Mouse (Mus musculus) adrenal gland, postnatal 10 days (tissue): Measurements from ENCODE around the gene Psmd3. TPM values are rescaled to one million over a fixed set of nuclear protein-coding genes. Genes with fewer than 3 reads are reported as not detected.

Source experiments
- total RNA-seq, 2 experiments: library from RNA; stranded (reverse); gene quantifications; 2 replicates each; pipeline ENCODE4 v1.2.3; 2021

The Psmd3 gene
- total RNA-seq, 2 experiments from 2014 or later: 111 to 123 TPM

Other genes with a start within 250 kb of the Psmd3 start
- gene Mien1, start 243.6 kb upstream of the Psmd3 start, total RNA-seq: 10 to 100 TPM; 58.0 to 62.5 TPM
- 10 to 100 TPM in 1 of 2 experiments, 1 to 10 TPM in 1; 6.9 to 11.1 TPM for gene Grb7, start 236.2 kb upstream of the Psmd3 start, total RNA-seq
- 1 to 10 TPM; 3.2 to 4.5 TPM for gene Ikzf3, start 136.5 kb upstream of the Psmd3 start, total RNA-seq
- gene Zpbp2, start 131.5 kb upstream of the Psmd3 start, total RNA-seq: under 1 TPM in 1 of 2 experiments, not detected in 1; 0.48 TPM
- 100 to 1,000 TPM; 135 to 143 TPM for gene Ormdl3, start 95.2 kb upstream of the Psmd3 start, total RNA-seq
- gene Lrrc3c, start 84.3 kb upstream of the Psmd3 start, total RNA-seq: not detected
- gene Gm12355, start 56.9 kb upstream of the Psmd3 start, total RNA-seq: 10 to 100 TPM; 15.7 to 19.1 TPM
- 10 to 100 TPM; 12.7 to 15.4 TPM for gene Gsdma3, start 56.2 kb upstream of the Psmd3 start, total RNA-seq
- gene Gsdma2, start 35.8 kb upstream of the Psmd3 start, total RNA-seq: under 1 TPM; 0.36 to 0.51 TPM
- not detected for gene Gsdma, start 18.2 kb upstream of the Psmd3 start, total RNA-seq
- not detected for gene Csf3, start 18.7 kb downstream of the Psmd3 start, total RNA-seq
- gene Med24, start 46.9 kb downstream of the Psmd3 start, total RNA-seq: 10 to 100 TPM; 40.4 to 58.0 TPM
- 100 to 1,000 TPM; 135 to 184 TPM for gene Thra, start 58.1 kb downstream of the Psmd3 start, total RNA-seq
- gene Nr1d1, start 92.8 kb downstream of the Psmd3 start, total RNA-seq: 10 to 100 TPM; 15.1 to 59.6 TPM
- 10 to 100 TPM; 79.4 to 88.6 TPM for gene Msl1, start 113.0 kb downstream of the Psmd3 start, total RNA-seq
- 10 to 100 TPM; 31.9 to 35.7 TPM for gene Casc3, start 122.4 kb downstream of the Psmd3 start, total RNA-seq
- 1 to 10 TPM in 1 of 2 experiments, under 1 TPM in 1; 0.93 to 1.6 TPM for gene Rapgefl1, start 154.2 kb downstream of the Psmd3 start, total RNA-seq
- 10 to 100 TPM; 13.3 to 15.4 TPM for gene Wipf2, start 181.1 kb downstream of the Psmd3 start, total RNA-seq
- gene Cdc6, start 225.2 kb downstream of the Psmd3 start, total RNA-seq: 1 to 10 TPM; 3.8 to 6.5 TPM
- gene Rara, start 245.3 kb downstream of the Psmd3 start, total RNA-seq: 10 to 100 TPM; 26.2 to 34.7 TPM